Mouse (Mus musculus): ENCODE measurements around the gene Klf15. TPM values are rescaled to one million over a fixed set of nuclear protein-coding genes. Genes with fewer than 3 reads are reported as not detected.

Gene Klf15
- total RNA-seq (2022): 10 to 100 TPM; 55.7 to 79.2 (median 65.3) TPM

- peak; percentile 72 for DNase-seq (ENCODE audit: low spot score)
These were observed at the start of gene Klf15 for GRCm38 (mm10) chr6:90462181-90462706. Gene Klf15 (plus strand): TSS chr6:90462576.

GRCm38 (mm10) chr6:90422565-90422964 lies 39.8 kb upstream of the Klf15 start:
- DNase-seq (ENCODE audit: low spot score): peak; percentile 65

GRCm38 (mm10) chr6:90425361-90425760 lies 37.0 kb upstream of the Klf15 start:
- DNase-seq (ENCODE audit: low spot score): no peak

- DNase-seq (ENCODE audit: low spot score): no peak
These were observed 36.4 kb upstream of the Klf15 start for GRCm38 (mm10) chr6:90426003-90426402.

DNA sequence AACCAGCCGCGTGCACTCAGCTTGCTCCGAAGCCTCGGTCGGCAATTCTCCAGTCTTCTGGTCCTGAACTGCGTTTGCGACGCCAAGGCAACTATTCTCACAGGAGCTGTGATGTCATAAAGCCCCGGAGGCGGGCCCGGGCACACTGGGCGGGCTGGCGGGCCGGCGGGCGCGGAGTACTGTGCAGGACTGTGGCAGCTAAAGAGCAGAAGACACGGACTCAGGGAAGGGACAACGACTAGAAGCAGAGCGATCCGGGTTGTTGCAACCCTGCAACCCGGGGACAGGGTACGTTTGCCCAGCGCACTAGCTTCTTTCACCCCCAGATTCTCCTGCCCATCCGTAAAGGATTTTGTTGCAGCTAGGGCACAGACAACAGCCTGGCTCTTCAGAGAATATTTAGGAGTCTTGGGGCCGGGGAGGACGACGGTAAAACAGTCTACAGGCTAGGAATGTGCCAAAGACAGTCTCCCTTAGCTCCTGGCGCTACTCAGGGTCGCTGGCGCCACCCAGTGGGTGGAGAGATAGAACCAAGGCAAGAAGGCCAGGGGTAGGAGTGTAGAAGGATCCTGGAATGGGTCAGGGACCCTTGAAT lies 33.9 kb upstream of the Klf15 start, which contains the start of gene Cfap100:
Cfap100 (minus strand) TSS at position 418 of the 595 bp plus-strand sequence.
- DNase-seq (ENCODE audit: low spot score): peak; percentile 72

- DNase-seq (ENCODE audit: low spot score): no peak
These were observed 32.5 kb upstream of the Klf15 start for GRCm38 (mm10) chr6:90429911-90430310.

- DNase-seq (ENCODE audit: low spot score): no peak
These were observed 30.9 kb upstream of the Klf15 start for GRCm38 (mm10) chr6:90431487-90431886.

- no peak for DNase-seq (ENCODE audit: low spot score)
These were observed 27.7 kb upstream of the Klf15 start for GRCm38 (mm10) chr6:90434687-90435086.

DNA sequence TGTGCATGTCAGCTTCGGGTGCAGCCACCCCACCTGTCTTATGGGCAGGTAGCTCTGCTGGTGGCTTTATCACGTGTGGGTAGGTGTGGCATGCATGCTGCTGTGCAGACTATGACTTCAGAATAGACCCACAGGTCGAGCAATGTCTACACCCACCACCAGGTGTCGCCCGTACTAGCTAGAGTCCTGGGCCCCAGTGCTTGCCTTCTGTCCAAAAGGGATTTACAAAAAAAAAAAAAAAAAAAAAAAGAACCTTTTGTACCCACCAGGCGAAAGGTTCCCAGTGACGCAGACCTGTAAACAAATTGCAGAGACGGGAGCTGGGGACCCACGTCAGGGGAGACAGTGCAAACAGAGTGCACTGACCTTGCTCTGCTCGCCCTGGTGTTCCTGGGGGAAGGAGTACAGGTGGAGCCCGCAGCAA lies 27.2 kb upstream of the Klf15 start:
- peak; percentile 67 for DNase-seq (ENCODE audit: low spot score)

DNA sequence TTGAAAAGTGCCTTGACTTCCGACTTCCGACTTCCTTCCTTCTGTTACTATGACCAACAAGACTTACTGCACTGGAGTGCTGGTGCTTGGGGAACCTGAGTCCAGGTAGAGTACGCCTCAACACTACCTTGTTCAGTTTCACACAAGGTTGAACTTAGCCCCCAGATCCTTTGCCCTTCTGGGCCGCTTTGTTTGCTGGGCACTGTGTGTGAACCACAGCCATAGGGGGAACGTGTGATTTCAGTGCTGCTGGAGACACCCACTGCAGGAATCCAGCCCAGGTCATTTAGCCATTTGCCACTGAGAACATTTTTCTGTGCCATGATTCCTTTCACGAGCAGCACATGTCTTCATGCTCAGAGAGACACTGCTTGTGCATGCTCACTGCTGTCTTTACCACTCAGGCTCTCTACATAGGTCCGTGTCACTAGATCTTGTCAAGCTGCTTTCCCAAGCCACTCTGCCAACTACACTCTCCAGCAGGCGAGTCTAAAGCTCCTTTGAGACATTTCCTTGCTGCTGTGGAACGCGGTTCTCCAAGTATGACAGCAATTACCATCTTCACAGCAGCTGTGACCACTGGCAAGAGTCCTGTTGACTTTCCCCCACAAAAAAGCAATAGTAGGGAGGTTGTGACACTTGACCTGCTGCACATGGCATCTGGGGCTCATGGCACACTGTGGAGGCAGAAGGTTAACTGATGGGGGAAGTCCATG lies 26.0 kb upstream of the Klf15 start:
- no peak for DNase-seq (ENCODE audit: low spot score)

GRCm38 (mm10) chr6:90437041-90437440 lies 25.3 kb upstream of the Klf15 start:
- no peak for DNase-seq (ENCODE audit: low spot score)

DNA sequence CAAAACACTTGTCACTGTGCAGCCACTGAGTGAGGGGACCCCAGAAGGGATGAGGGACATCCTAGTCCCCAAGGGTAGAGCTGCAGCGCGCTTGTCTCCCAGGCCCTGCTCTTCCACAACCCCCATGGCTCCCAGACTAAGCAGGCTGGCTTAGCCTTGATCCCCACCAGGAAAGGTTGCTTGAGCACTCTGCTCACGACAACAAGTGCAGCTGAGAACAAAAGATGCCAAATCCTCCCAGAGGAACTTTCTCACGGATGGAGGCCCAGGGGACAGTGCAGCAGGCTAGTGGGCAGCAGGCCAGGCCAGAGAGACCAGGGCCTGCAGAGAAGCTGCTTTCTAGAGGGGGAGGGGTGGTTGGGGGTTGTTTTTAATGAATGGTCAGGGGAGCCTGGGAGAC lies 15.5 kb upstream of the Klf15 start:
- DNase-seq (ENCODE audit: low spot score): no peak

- peak; percentile 94 for DNase-seq (ENCODE audit: low spot score)
These were observed 12.2 kb upstream of the Klf15 start for GRCm38 (mm10) chr6:90450179-90450578.

- peak; percentile 64 for DNase-seq (ENCODE audit: low spot score)
These were observed 11.7 kb upstream of the Klf15 start for GRCm38 (mm10) chr6:90450697-90451096.

GRCm38 (mm10) chr6:90451512-90451911 lies 10.9 kb upstream of the Klf15 start:
- no peak for DNase-seq (ENCODE audit: low spot score)

DNA sequence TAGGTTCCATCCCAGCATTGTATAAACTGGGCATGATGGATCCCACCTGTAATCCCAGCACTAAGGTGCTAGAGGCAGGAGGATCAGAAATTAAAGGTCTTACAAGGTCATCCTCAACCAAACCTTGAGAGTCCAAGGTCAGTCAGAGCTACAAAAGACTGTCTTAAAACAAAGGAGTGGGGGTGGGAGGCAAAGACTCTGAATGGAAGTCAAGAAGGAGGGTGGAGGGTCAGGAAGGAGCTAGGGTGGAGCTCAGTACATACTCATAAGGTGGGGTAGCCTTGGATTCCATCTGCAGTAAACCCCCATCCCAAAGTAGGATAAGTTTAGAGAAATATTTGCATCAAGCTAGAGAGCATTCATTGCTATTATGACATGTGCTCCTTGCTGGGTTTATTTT lies 9.8 kb upstream of the Klf15 start:
- no peak for DNase-seq (ENCODE audit: low spot score)

- no peak for DNase-seq (ENCODE audit: low spot score)
These were observed 8.6 kb upstream of the Klf15 start for GRCm38 (mm10) chr6:90453751-90454150.

GRCm38 (mm10) chr6:90457421-90457820 lies 5.0 kb upstream of the Klf15 start:
- DNase-seq (ENCODE audit: low spot score): no peak

DNA sequence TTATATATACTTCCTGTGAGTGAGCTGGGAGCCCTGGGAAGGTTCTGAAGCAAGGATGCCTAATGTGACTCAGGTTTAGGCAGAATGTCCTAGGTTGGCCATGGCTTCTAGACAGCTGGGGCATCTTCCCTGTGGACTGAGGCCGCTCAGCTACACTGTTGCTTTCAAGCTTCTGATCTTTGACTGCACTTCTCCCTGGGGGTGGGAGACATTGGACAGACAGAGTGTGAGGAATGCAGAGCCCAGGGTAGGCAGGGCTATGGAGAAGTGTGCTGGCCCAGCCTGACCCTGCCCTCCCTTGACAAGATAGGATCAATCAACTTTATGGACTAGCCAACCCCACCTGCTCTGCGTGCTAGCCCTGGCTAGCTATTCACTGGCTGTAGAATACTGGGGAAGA lies 1.2 kb upstream of the Klf15 start:
- no peak for DNase-seq (ENCODE audit: low spot score)

GRCm38 (mm10) chr6:90461771-90462170 lies 605 bp upstream of the Klf15 start:
- DNase-seq (ENCODE audit: low spot score): no peak

GRCm38 (mm10) chr6:90462841-90463227 lies 458 bp downstream of the Klf15 start:
- no peak for DNase-seq (ENCODE audit: low spot score)

GRCm38 (mm10) chr6:90463228-90463862 lies 969 bp downstream of the Klf15 start:
- peak; percentile 97 for DNase-seq (ENCODE audit: low spot score)
